8 mouse cellular contexts compared by ENCODE assay signal in genomic region chr19:34550534-34551223, GRCm38 (mm10). TPM values are rescaled to one million over a fixed set of nuclear protein-coding genes. Genes with fewer than 3 reads are reported as not detected.
DNase-seq lines count a peak whose midpoint lies in the region; ATAC-seq and TF ChIP-seq lines count a peak whose summit lies in the region.

Ifit2 (plus strand) TSS chr19:34550694.

- H3K9ac ChIP-seq in MEL (ENCODE audit: control insufficient read depth, low read depth, low read length, poor library complexity, severe bottlenecking): peak within 1 kb of the TSS; percentile 37
- H3K9ac ChIP-seq in forebrain, embryonic 15.5 days (replicated peaks): peak within 1 kb of the TSS; percentile 39
- H3K9ac ChIP-seq in lung, embryonic 14.5 days: peak within 1 kb of the TSS; percentile 35; the same call in 1 of the 2 replicates

- WGBS in forebrain, embryonic 15.5 days: 0% methylated on average over 22 of the region's 22 CpGs
- under 1% methylated on average over 22 of the region's 22 CpGs for WGBS in lung, embryonic 14.5 days

- H3K4me3 ChIP-seq in MEL (ENCODE audit: control insufficient read depth in 1 of 2, insufficient read depth in 1 of 2, low read depth in 2 of 2, low read length in 2 of 2): peak within 1 kb of the TSS; percentile 45 to 60
- peak within 1 kb of the TSS; percentile 46 for H3K4me3 ChIP-seq in forebrain, embryonic 15.5 days
- peak within 1 kb of the TSS; percentile 69 for H3K4me3 ChIP-seq in layer of hippocampus, adult 2 months
- H3K4me3 ChIP-seq in lung, embryonic 14.5 days (ENCODE audit: low read depth, low read length): peak within 1 kb of the TSS; percentile 45

- H3K4me2 ChIP-seq in forebrain, embryonic 15.5 days (replicated peaks): peak within 1 kb of the TSS; percentile 56
- H3K4me2 ChIP-seq in lung, embryonic 14.5 days: peak within 1 kb of the TSS; percentile 66

- H3K36me3 ChIP-seq in MEL (ENCODE audit: control insufficient read depth in 1 of 2, insufficient read depth in 2 of 2, low read length in 2 of 2): peaks cover 0 to 3% of the 10 kb centered on the region in 2 experiments; a peak in 2 of 4 replicates
- no peaks in the 10 kb centered on the region for H3K36me3 ChIP-seq in forebrain, embryonic 15.5 days
- no peaks in the 10 kb centered on the region for H3K36me3 ChIP-seq in lung, embryonic 14.5 days (ENCODE audit: insufficient read depth)

- 0 out of 4 replicates have a peak, but pooled peaks of 1 of the 2 experiments have one; percentile 37 for TF ChIP-seq POLR2A in MEL (IDR thresholded peaks at IDR 0.05; ENCODE audit: control insufficient read depth in 1 of 2, insufficient read depth in 1 of 2, low read depth in 1 of 2, low read length in 2 of 2, poor library complexity in 1 of 2)

- TF ChIP-seq RAD21 in MEL (IDR thresholded peaks at IDR 0.05; ENCODE audit: low read depth, low read length): peak; percentile 55

- H3K4me1 ChIP-seq in MEL (ENCODE audit: control insufficient read depth in 1 of 2, insufficient read depth in 2 of 2, low read length in 2 of 2): peaks cover 0 to 2% of the 10 kb centered on the region in 2 experiments; a peak in 2 of 4 replicates
- H3K4me1 ChIP-seq in forebrain, embryonic 15.5 days: peaks cover 8% of the 10 kb centered on the region
- peaks cover 10% of the 10 kb centered on the region; the same call in 1 of the 2 replicates for H3K4me1 ChIP-seq in lung, embryonic 14.5 days (ENCODE audit: insufficient read depth)

- no peaks in the 10 kb centered on the region for H3K9me3 ChIP-seq in MEL (replicated peaks; ENCODE audit: insufficient read depth, low read length)
- no peaks in the 10 kb centered on the region for H3K9me3 ChIP-seq in forebrain, embryonic 15.5 days
- no peaks in the 10 kb centered on the region for H3K9me3 ChIP-seq in lung, embryonic 14.5 days (ENCODE audit: low read depth, low read length)

- peak; percentile 60 to 73 (median 68) for TF ChIP-seq CTCF in MEL (IDR thresholded peaks at IDR 0.05 in 2 of 3, conservative IDR thresholded peaks at IDR 0.05 in 1 of 3; ENCODE audit: control insufficient read depth in 1 of 3, insufficient read depth in 1 of 3, low read depth in 2 of 3, low read length in 3 of 3, poor library complexity in 1 of 3, severe bottlenecking in 1 of 3)
- TF ChIP-seq CTCF in layer of hippocampus, adult 2 months (conservative IDR thresholded peaks at IDR 0.05): peak; percentile 71
- peak; percentile 80 for TF ChIP-seq CTCF in lung, embryonic 14.5 days (IDR thresholded peaks at IDR 0.05; ENCODE audit: low read depth)

- ATAC-seq in forebrain, embryonic 15.5 days (replicated peaks): peak; percentile 98
- peak; percentile 97 for ATAC-seq in lung, embryonic 14.5 days (ENCODE audit: insufficient read depth)
- ATAC-seq in neutrophil, adult 5-6 weeks (ENCODE audit: extremely low read depth, insufficient number of reproducible peaks, low FRiP score, poor library complexity, severe bottlenecking): peak; percentile 84

- H3K27ac ChIP-seq in MEL (ENCODE audit: control insufficient read depth, low read depth, low read length): peak within 1 kb of the TSS; percentile 3; the same call in 1 of the 2 replicates
- H3K27ac ChIP-seq in forebrain, embryonic 15.5 days (replicated peaks): peak within 1 kb of the TSS; percentile 75
- H3K27ac ChIP-seq in layer of hippocampus, adult 2 months: peak within 1 kb of the TSS; percentile 72
- H3K27ac ChIP-seq in lung, embryonic 14.5 days (ENCODE audit: low read depth): peak within 1 kb of the TSS; percentile 82

- H3K79me2 ChIP-seq in MEL (ENCODE audit: control insufficient read depth, insufficient read depth, low read length, poor library complexity): no peaks in the 10 kb centered on the region

- peaks cover 0 to 2% of the 10 kb centered on the region in 2 experiments; a peak in 1 of 4 replicates for H3K27me3 ChIP-seq in MEL (ENCODE audit: control insufficient read depth in 1 of 2, insufficient read depth in 2 of 2, low read length in 2 of 2)
- no peaks in the 10 kb centered on the region for H3K27me3 ChIP-seq in forebrain, embryonic 15.5 days
- H3K27me3 ChIP-seq in lung, embryonic 14.5 days (ENCODE audit: insufficient read depth, low read length): no peaks in the 10 kb centered on the region

- intact Hi-C loops in heart, postnatal 25 days (cut with DNase I): loop anchor here (2.0 kb wide), 1 partner anchor 216 kb away; no protein-coding TSS in a partner anchor

- no peak for TF ChIP-seq EP300 in MEL (IDR thresholded peaks at IDR 0.05; ENCODE audit: low read depth in 1 of 2, low read length in 2 of 2)

- peak; percentile 89 for DNase-seq in MEL (ENCODE audit: low read depth, low spot score)
- DNase-seq in cerebellum, adult 11-12 months: peak; percentile 31
- peak; percentile 53 for DNase-seq in heart, postnatal 25 days (ENCODE audit: low spot score)
- DNase-seq in layer of hippocampus, adult 2 months (ENCODE audit: low spot score in 2 of 2): peak; percentile 74 to 82
- DNase-seq in lung, embryonic 14.5 days: peak; percentile 93
- DNase-seq in testis, postnatal 14 days (ENCODE audit: low spot score): peak; percentile 39

TF ChIP-seq in MEL, 35 proteins besides CTCF, POLR2A, EP300 and RAD21:
- TF ChIP-seq ZMIZ1 (IDR thresholded peaks at IDR 0.05; ENCODE audit: low read depth, low read length) (no peak), ZNF384 (IDR thresholded peaks at IDR 0.05; ENCODE audit: low read depth, low read length) (peak; percentile 59; the same call in 1 of the 2 replicates), E2F4 (IDR thresholded peaks at IDR 0.05; ENCODE audit: borderline replicate concordance, low read depth, low read length) (peak; percentile 93), MYC (IDR thresholded peaks at IDR 0.05; ENCODE audit: low read depth, low read length) (no peak), ZC3H11A (IDR thresholded peaks at IDR 0.05; ENCODE audit: low read depth, low read length) (0 out of 2 replicates have a peak, but pooled peaks have one; percentile 25), MYB (IDR thresholded peaks at IDR 0.05; ENCODE audit: low read depth, low read length) (peak; percentile 14; the same call in 1 of the 2 replicates), KAT2A (conservative IDR thresholded peaks at IDR 0.05; ENCODE audit: low read depth, low read length) (no peak; the same call in 1 of the 2 replicates), RCOR1 (IDR thresholded peaks at IDR 0.05; ENCODE audit: low read depth, low read length) (peak; percentile 58), CHD2 (IDR thresholded peaks at IDR 0.05; ENCODE audit: low read length) (no peak), CHD1 (IDR thresholded peaks at IDR 0.05; ENCODE audit: low read depth, low read length) (no peak), MXI1 (IDR thresholded peaks at IDR 0.05; ENCODE audit: low read depth, low read length) (no peak), MAX (IDR thresholded peaks at IDR 0.05; ENCODE audit: low read length) (0 out of 2 replicates have a peak, but pooled peaks have one; percentile 49), HCFC1 (IDR thresholded peaks at IDR 0.05; ENCODE audit: low read depth, low read length) (peak; percentile 87), ELF1 (IDR thresholded peaks at IDR 0.05; ENCODE audit: low read depth, low read length) (peak; percentile 69), SIN3A (IDR thresholded peaks at IDR 0.05; ENCODE audit: low read length) (peak; percentile 58), SMC3 (IDR thresholded peaks at IDR 0.05; ENCODE audit: low read depth, low read length) (peak; percentile 75), TCF12 (IDR thresholded peaks at IDR 0.05; ENCODE audit: low read depth, low read length) (0 out of 2 replicates have a peak, but pooled peaks have one; percentile 30)
TF ChIP-seq in MEL: peak in this region for 11.

RNA-seq across cellular contexts. Expression of gene Ifit2, which starts in this region (rescaled TPM):
- total RNA-seq in MEL (2012; rRNA removed): 0.65 and 0.69 TPM in 2 replicates
- 1 to 10 TPM in 1 of 2 experiments, not detected in 1; 2.7 TPM for polyA plus RNA-seq in MEL (2012; ENCODE audit: insufficient read depth in 1 of 2, insufficient read length in 2 of 2, low read depth in 1 of 2, low replicate concordance in 2 of 2, missing spikeins in 1 of 2)
- polyA plus RNA-seq in forebrain, embryonic 15.5 days (2015; fragmentation: Nextera tagmentation; extraction: Ambion mirVana): 8.0 TPM in 2 replicates
- total RNA-seq in heart, postnatal 25 days (2021): 1 to 10 TPM; 3.5 to 3.6 TPM
- total RNA-seq in layer of hippocampus, adult 2 months (2021): 1 to 10 TPM; 4.4 to 5.6 TPM
- 15.5 and 15.9 TPM in 2 replicates for polyA plus RNA-seq in lung, embryonic 14.5 days (2014; fragmentation: Nextera tagmentation; extraction: Ambion mirVana)
- 27.8 and 32.2 TPM in 2 replicates for total RNA-seq in neutrophil, adult 5-6 weeks (2017)

Comparison
In these comparisons a context has a peak if more than half of its experiments do, and no peak if none do; other contexts are left out.
1. Peak in every context shown above with its lines: DNase-seq, ATAC-seq, H3K4me3 ChIP-seq and H3K27ac ChIP-seq.
2. DNase-seq: peak in every context shown above with its lines; median percentile 93 in lung, embryonic 14.5 days; 89 in MEL; 78 in layer of hippocampus, adult 2 months; 53 in heart, postnatal 25 days; 39 in testis, postnatal 14 days; 31 in cerebellum, adult 11-12 months.
3. H3K27ac ChIP-seq: peak in every context shown above with its lines; median percentile 82 in lung, embryonic 14.5 days; 75 in forebrain, embryonic 15.5 days; 72 in layer of hippocampus, adult 2 months; 3 in MEL.